Mouse (Mus musculus): ENCODE results near the gene Sf3a3.

- TF ChIP-seq POLR2A (IDR thresholded peaks at IDR 0.05; ENCODE audit: insufficient read length, low read depth) (no peak), POLR2AphosphoS2 (IDR thresholded peaks at IDR 0.05; ENCODE audit: insufficient read length, low read depth) (no peak), MAX (IDR thresholded peaks at IDR 0.05; ENCODE audit: low read depth) (no peak), TCF12 (IDR thresholded peaks at IDR 0.05; ENCODE audit: insufficient read depth, poor library complexity, severe bottlenecking) (no peak)
These were observed 18.6 kb upstream of the Sf3a3 start for GRCm38 (mm10) chr4:124695786-124696516.
